Mouse (Mus musculus) c-Kit-positive CD71-positive TER-119-negative erythroid progenitor cells, embryonic 14.5 days (primary cell): ENCODE measurements at regions not wholly inside any gene's neighbourhood (a gene's known extent, or its start where the extent isn't known, plus 50 kb on each side); places are given as distances from the start of the nearest gene placed in this dataset.

Experiments used
- DNase-seq: peaks from one replicate; pipeline ENCODE4 v3.0.0-alpha.2; 2013; ENCODE audit warnings: low read depth

GRCm38 (mm10) chr10:67606739-67607138, 58.0 kb upstream of the Ado start:
- DNase-seq = no peak

GRCm38 (mm10) chr10:67599390-67599789, 50.6 kb upstream of the Ado start:
- no peak for DNase-seq

- DNase-seq = no peak
Observed at GRCm38 (mm10) chr10:67598590-67599047, 49.9 kb upstream of the Ado start.
